In the genomic region with DNA sequence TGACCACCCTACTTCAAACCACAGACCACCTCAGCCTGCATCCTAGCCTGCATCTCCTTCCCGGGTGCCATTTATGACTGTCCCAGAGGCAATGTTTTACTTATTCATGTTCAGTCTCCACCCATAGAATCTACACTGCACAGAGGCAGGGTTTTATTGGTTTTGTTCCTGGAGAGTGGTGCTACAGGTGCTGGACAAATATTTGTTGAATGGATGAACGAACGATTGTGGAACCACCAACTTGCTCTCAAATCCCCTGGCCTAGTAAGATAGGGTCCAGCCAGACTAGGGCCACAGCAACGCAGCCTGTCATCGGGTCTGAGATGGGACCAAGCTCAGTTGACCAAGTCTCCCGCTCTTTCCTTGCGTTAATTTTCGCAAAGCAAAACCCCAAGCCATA, we compare ENCODE assay signal across 14 mouse cellular contexts. TPM values are rescaled to one million over a fixed set of nuclear protein-coding genes. Genes with fewer than 3 reads are reported as not detected.
DNase-seq lines count a peak whose midpoint lies in the region; ATAC-seq and TF ChIP-seq lines count a peak whose summit lies in the region.
"Had no signal": no experiment of that assay in that cellular context is flagged by ENCODE, and none has a peak within 500 bp of the region (broad histone marks: within the 10 kb centered on the region; RNA-seq: fewer than 3 reads in every experiment).

No protein-coding gene starts in this region.

- no peak for TF ChIP-seq CTCF in ES-Bruce4 (IDR thresholded peaks at IDR 0.05; ENCODE audit: low read depth, low read length)

- H3K4me1 ChIP-seq in kidney, embryonic 15.5 days, result peaks cover 51% of the 10 kb centered on the region
- H3K4me1 ChIP-seq in ES-Bruce4 (ENCODE audit: control insufficient read depth, insufficient read depth, low read length), result peaks cover 2% of the 10 kb centered on the region
- H3K4me1 ChIP-seq in embryonic facial prominence, embryonic 12.5 days, result peaks cover 13% of the 10 kb centered on the region; the same call in 1 of the 2 replicates
- peaks cover 9% of the 10 kb centered on the region for H3K4me1 ChIP-seq in liver, embryonic 16.5 days (ENCODE audit: control insufficient read depth, low read depth, low read length)

- no peak for TF ChIP-seq EP300 in ES-Bruce4 (IDR thresholded peaks at IDR 0.05; ENCODE audit: insufficient read depth, low read depth, low read length)

- H3K4me2 ChIP-seq in kidney, embryonic 15.5 days, result peak overlapping the region; percentile 37; the same call in 1 of the 2 replicates
- peak overlapping the region; percentile 7; the same call in 1 of the 2 replicates for H3K4me2 ChIP-seq in embryonic facial prominence, embryonic 12.5 days (replicated peaks)
- peak overlapping the region; percentile 36 for H3K4me2 ChIP-seq in liver, embryonic 16.5 days (ENCODE audit: low read depth, low read length)
- H3K4me2 ChIP-seq: embryonic facial prominence, embryonic 15.5 days; forebrain, embryonic 12.5 days; heart, embryonic 11.5 days; hindbrain, embryonic 14.5 days; neural tube, embryonic 15.5 days had no signal

- peak overlapping the region; percentile 7; the same call in 1 of the 2 replicates for H3K4me3 ChIP-seq in kidney, embryonic 15.5 days (replicated peaks)
- H3K4me3 ChIP-seq in ES-Bruce4 (ENCODE audit: low read depth, low read length), result 0 out of 2 replicates have a peak overlapping the region, but pooled peaks have one; percentile 26
- no peak overlapping the region for H3K4me3 ChIP-seq in embryonic facial prominence, embryonic 12.5 days
- H3K4me3 ChIP-seq in liver, embryonic 16.5 days (ENCODE audit: low read depth, low read length), result no peak overlapping the region; the same call in 1 of the 2 replicates
- H3K4me3 ChIP-seq: embryonic facial prominence, embryonic 15.5 days; forebrain, embryonic 12.5 days; neural tube, embryonic 15.5 days had no signal

- H3K36me3 ChIP-seq in kidney, embryonic 15.5 days, result peaks cover 36% of the 10 kb centered on the region
- peaks cover 13% of the 10 kb centered on the region for H3K36me3 ChIP-seq in ES-Bruce4 (ENCODE audit: control insufficient read depth, insufficient read depth, low read length, poor library complexity, severe bottlenecking)
- no peaks in the 10 kb centered on the region for H3K36me3 ChIP-seq in embryonic facial prominence, embryonic 12.5 days
- H3K36me3 ChIP-seq in liver, embryonic 16.5 days (ENCODE audit: control insufficient read depth, insufficient read depth), result peaks cover 5% of the 10 kb centered on the region
- H3K36me3 ChIP-seq: forebrain, embryonic 12.5 days; neural tube, embryonic 15.5 days had no signal

- peak; percentile 7; the same call in 1 of the 2 replicates for ATAC-seq in kidney, embryonic 15.5 days (replicated peaks; ENCODE audit: low FRiP score)
- no peak; the same call in 1 of the 2 replicates for ATAC-seq in embryonic facial prominence, embryonic 12.5 days (ENCODE audit: insufficient number of reproducible peaks, insufficient read depth, low FRiP score, low TSS enrichment)
- ATAC-seq in liver, embryonic 16.5 days (ENCODE audit: low read depth), result peak; percentile 17; the same call in 1 of the 2 replicates
- ATAC-seq: CD4-positive, CD25-positive, alpha-beta regulatory T cell, adult 4 months had no signal

- no peak for TF ChIP-seq POLR2A in ES-Bruce4 (IDR thresholded peaks at IDR 0.05; ENCODE audit: insufficient read depth, low read length)

- no peak overlapping the region for H3K9ac ChIP-seq in kidney, embryonic 15.5 days
- 0 out of 2 replicates have a peak overlapping the region, but pooled peaks have one; percentile 7 for H3K9ac ChIP-seq in ES-Bruce4 (ENCODE audit: low read depth, poor library complexity, severe bottlenecking)
- H3K9ac ChIP-seq in embryonic facial prominence, embryonic 12.5 days, result no peak overlapping the region
- H3K9ac ChIP-seq in liver, embryonic 16.5 days (ENCODE audit: low read depth, low read length), result no peak overlapping the region
- H3K9ac ChIP-seq: embryonic facial prominence, embryonic 15.5 days; forebrain, embryonic 12.5 days; hindbrain, embryonic 14.5 days; neural tube, embryonic 15.5 days had no signal

- H3K9me3 ChIP-seq in kidney, embryonic 15.5 days (replicated peaks), result no peaks in the 10 kb centered on the region
- H3K9me3 ChIP-seq in ES-Bruce4 (replicated peaks; ENCODE audit: control insufficient read depth, insufficient read depth, low read length, poor library complexity, severe bottlenecking), result no peaks in the 10 kb centered on the region
- no peaks in the 10 kb centered on the region for H3K9me3 ChIP-seq in embryonic facial prominence, embryonic 12.5 days
- no peaks in the 10 kb centered on the region for H3K9me3 ChIP-seq in liver, embryonic 16.5 days (replicated peaks; ENCODE audit: control insufficient read depth, low read length)
- H3K9me3 ChIP-seq: embryonic facial prominence, embryonic 15.5 days; forebrain, embryonic 12.5 days; neural tube, embryonic 15.5 days had no signal

- H3K27me3 ChIP-seq in kidney, embryonic 15.5 days, result no peaks in the 10 kb centered on the region
- no peaks in the 10 kb centered on the region for H3K27me3 ChIP-seq in ES-Bruce4 (ENCODE audit: control insufficient read depth, insufficient read depth, low read length, poor library complexity, severe bottlenecking)
- no peaks in the 10 kb centered on the region for H3K27me3 ChIP-seq in embryonic facial prominence, embryonic 12.5 days
- H3K27me3 ChIP-seq in liver, embryonic 16.5 days (ENCODE audit: control insufficient read depth, insufficient read depth, low read depth, low read length), result no peaks in the 10 kb centered on the region
- H3K27me3 ChIP-seq: embryonic facial prominence, embryonic 15.5 days; forebrain, embryonic 12.5 days; neural tube, embryonic 15.5 days had no signal

- whole genome bisulfite sequencing in kidney, embryonic 15.5 days, result 35% methylated on average over 8 of the region's 8 CpGs
- 42% methylated on average over 8 of the region's 8 CpGs for WGBS in embryonic facial prominence, embryonic 12.5 days
- WGBS in liver, embryonic 16.5 days (ENCODE audit: insufficient replicate concordance), result 43% methylated on average over 8 of the region's 8 CpGs

- peak overlapping the region; percentile 18; the same call in 1 of the 2 replicates for H3K27ac ChIP-seq in kidney, embryonic 15.5 days
- H3K27ac ChIP-seq in ES-Bruce4 (ENCODE audit: insufficient read depth, low read length), result no peak overlapping the region
- H3K27ac ChIP-seq in embryonic facial prominence, embryonic 12.5 days, result no peak overlapping the region
- H3K27ac ChIP-seq in liver, embryonic 16.5 days (ENCODE audit: low read length), result peak overlapping the region; percentile 67
- H3K27ac ChIP-seq: forebrain, embryonic 12.5 days; hindbrain, embryonic 14.5 days; neural tube, embryonic 15.5 days had no signal

- DNase-seq in kidney, adult 18-20 months, result no peak
- no peak for DNase-seq in urinary bladder, postnatal 25 days (ENCODE audit: low spot score)
- no peak for DNase-seq in spleen, postnatal 36 days (ENCODE audit: low spot score in 2 of 2)
- DNase-seq: retina, postnatal 1 day had no signal

RNA-seq across cellular contexts. Expression of gene Tagln2, which starts 10.1 kb away (rescaled TPM):
- polyA plus RNA-seq in kidney, embryonic 15.5 days (2015; fragmentation: Nextera tagmentation; extraction: Ambion mirVana), result 246 and 251 TPM in 2 replicates
- polyA plus RNA-seq in ES-Bruce4 (2011; ENCODE audit: insufficient read depth, insufficient read length, low read depth, missing spikeins), result 269 and 312 TPM in 2 replicates
- 80.2 and 80.4 TPM in 2 replicates for polyA plus RNA-seq in embryonic facial prominence, embryonic 12.5 days (2016; fragmentation: Nextera tagmentation; extraction: Ambion mirVana)
- 112 and 113 TPM in 2 replicates for polyA plus RNA-seq in liver, embryonic 16.5 days (2015; fragmentation: Nextera tagmentation; extraction: Ambion mirVana)

RNA-seq across cellular contexts. Expression of gene Cfap45, which starts 10.6 kb away (rescaled TPM):
- polyA plus RNA-seq in kidney, embryonic 15.5 days (2015; fragmentation: Nextera tagmentation; extraction: Ambion mirVana), result 1.4 and 2.2 TPM in 2 replicates
- polyA plus RNA-seq in ES-Bruce4 (2011; ENCODE audit: insufficient read depth, insufficient read length, low read depth, missing spikeins), result 2.1 and 2.3 TPM in 2 replicates
- polyA plus RNA-seq in embryonic facial prominence, embryonic 12.5 days (2016; fragmentation: Nextera tagmentation; extraction: Ambion mirVana), result 0.95 and 1.1 TPM in 2 replicates
- 0.21 and 0.40 TPM in 2 replicates for polyA plus RNA-seq in liver, embryonic 16.5 days (2015; fragmentation: Nextera tagmentation; extraction: Ambion mirVana)

RNA-seq across cellular contexts. Expression of gene Igsf9, which starts 28.4 kb away (rescaled TPM):
- polyA plus RNA-seq in kidney, embryonic 15.5 days (2015; fragmentation: Nextera tagmentation; extraction: Ambion mirVana), result 45.0 and 46.0 TPM in 2 replicates
- polyA plus RNA-seq in ES-Bruce4 (2011; ENCODE audit: insufficient read depth, insufficient read length, low read depth, missing spikeins), result 40.5 and 40.6 TPM in 2 replicates
- 79.5 and 84.3 TPM in 2 replicates for polyA plus RNA-seq in embryonic facial prominence, embryonic 12.5 days (2016; fragmentation: Nextera tagmentation; extraction: Ambion mirVana)
- polyA plus RNA-seq in liver, embryonic 16.5 days (2015; fragmentation: Nextera tagmentation; extraction: Ambion mirVana), result 0.81 and 2.5 TPM in 2 replicates

RNA-seq across cellular contexts. Expression of gene Slamf9, which starts 34.8 kb away (rescaled TPM):
- polyA plus RNA-seq in kidney, embryonic 15.5 days (2015; fragmentation: Nextera tagmentation; extraction: Ambion mirVana), result 0.73 and 1.1 TPM in 2 replicates
- polyA plus RNA-seq in ES-Bruce4 (2011; ENCODE audit: insufficient read depth, insufficient read length, low read depth, missing spikeins), result 0.46 and 0.85 TPM in 2 replicates
- polyA plus RNA-seq in embryonic facial prominence, embryonic 12.5 days (2016; fragmentation: Nextera tagmentation; extraction: Ambion mirVana), result 0.41 and 0.51 TPM in 2 replicates
- 1.0 and 1.1 TPM in 2 replicates for polyA plus RNA-seq in liver, embryonic 16.5 days (2015; fragmentation: Nextera tagmentation; extraction: Ambion mirVana)
- polyA plus RNA-seq: CD4-positive, CD25-positive, alpha-beta regulatory T cell, adult 4 months; forebrain, embryonic 12.5 days had no signal

RNA-seq across cellular contexts. Expression of gene Vsig8, which starts 45.8 kb away (rescaled TPM):
- 0.57 and 0.59 TPM in 2 replicates for polyA plus RNA-seq in kidney, embryonic 15.5 days (2015; fragmentation: Nextera tagmentation; extraction: Ambion mirVana)
- 0.37 TPM in 1 of 2 replicates, not detected in the other for polyA plus RNA-seq in ES-Bruce4 (2011; ENCODE audit: insufficient read depth, insufficient read length, low read depth, missing spikeins)
- 0.24 TPM in 1 of 2 replicates, not detected in the other for polyA plus RNA-seq in embryonic facial prominence, embryonic 12.5 days (2016; fragmentation: Nextera tagmentation; extraction: Ambion mirVana)
- 0.05 TPM in 1 of 2 replicates, not detected in the other for polyA plus RNA-seq in liver, embryonic 16.5 days (2015; fragmentation: Nextera tagmentation; extraction: Ambion mirVana)
- polyA plus RNA-seq: CD4-positive, CD25-positive, alpha-beta regulatory T cell, adult 4 months; heart, embryonic 11.5 days had no signal

Comparison
In these comparisons a context has a peak if more than half of its experiments do, and no peak if none do; other contexts are left out.
1. H3K27ac ChIP-seq: peak in kidney, embryonic 15.5 days (single experiment) and liver, embryonic 16.5 days (single experiment); none in ES-Bruce4 (single experiment) and embryonic facial prominence, embryonic 12.5 days (single experiment).
2. H3K4me3 ChIP-seq: peak in kidney, embryonic 15.5 days (single experiment) and ES-Bruce4 (single experiment); none in embryonic facial prominence, embryonic 12.5 days (single experiment) and liver, embryonic 16.5 days (single experiment).
3. RNA of gene Igsf9, which starts 28.4 kb away (polyA plus RNA-seq): 79.5 to 84.3 TPM in embryonic facial prominence, embryonic 12.5 days, 45.0 to 46.0 TPM in kidney, embryonic 15.5 days and 40.5 to 40.6 TPM in ES-Bruce4; 0.81 to 2.5 TPM in liver, embryonic 16.5 days; every median in the first group is over 10 times any median in the second.
4. Peak in every context shown above with its lines, with median percentiles within 50 percentile points of each other: H3K4me2 ChIP-seq.